Mouse (Mus musculus): ENCODE data around the gene Aamp. TPM values are rescaled to one million over a fixed set of nuclear protein-coding genes. Genes with fewer than 3 reads are reported as not detected.

The Aamp gene
- polyA plus RNA-seq, 1 experiment from 2014 or later, result 247 TPM

DNA sequence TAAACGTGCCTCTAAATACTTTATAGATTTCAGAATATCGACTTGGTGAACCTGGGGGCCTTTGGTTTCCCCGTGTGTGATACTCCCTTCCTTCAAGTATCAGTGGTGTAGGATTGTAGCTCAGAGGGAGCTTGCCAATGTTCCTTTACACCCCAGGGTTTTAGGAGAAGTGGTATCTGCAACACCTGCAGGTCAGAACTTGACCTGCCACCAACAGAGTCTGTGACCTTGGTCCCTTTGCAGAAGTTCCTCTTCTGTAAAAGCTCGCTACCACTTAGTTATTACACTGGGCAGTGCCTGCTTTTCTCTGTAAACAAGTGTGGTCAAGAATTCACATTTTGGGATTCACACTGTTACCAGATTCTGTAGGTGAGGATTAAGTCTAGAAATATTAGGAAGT is 34.4 kb downstream of the Aamp start:
- no peak for ATAC-seq (ENCODE audit: insufficient number of reproducible peaks, low FRiP score, low TSS enrichment, low read depth)
- Histone ChIP-seq H3K9ac (no peak overlapping the region), H3K9me3 (replicated peaks) (no peaks in the 10 kb centered on the region), H3K27ac (replicated peaks) (no peak overlapping the region), H3K4me2 (replicated peaks) (no peak overlapping the region), H3K27me3 (no peaks in the 10 kb centered on the region), H3K36me3 (peaks cover 51% of the 10 kb centered on the region), H3K4me1 (0 out of 2 replicates have a peak, but pooled peaks cover 11% of the 10 kb centered on the region), H3K4me3 (replicated peaks) (no peak overlapping the region)
- WGBS, result 87% methylated on average over 4 of the region's 4 CpGs

GRCm38 (mm10) chr1:74249331-74249980 is 35.1 kb downstream of the Aamp start:
- 64% methylated on average over 5 of the region's 5 CpGs for WGBS
- Histone ChIP-seq H3K27ac (replicated peaks) (peak overlapping the region; percentile 68), H3K9ac (no peak overlapping the region), H3K9me3 (replicated peaks) (no peaks in the 10 kb centered on the region), H3K27me3 (no peaks in the 10 kb centered on the region), H3K4me2 (replicated peaks) (no peak overlapping the region), H3K4me1 (0 out of 2 replicates have a peak, but pooled peaks cover 11% of the 10 kb centered on the region), H3K4me3 (replicated peaks) (no peak overlapping the region), H3K36me3 (peaks cover 46% of the 10 kb centered on the region)
- no peak for ATAC-seq (ENCODE audit: insufficient number of reproducible peaks, low FRiP score, low TSS enrichment, low read depth)

GRCm38 (mm10) chr1:74248799-74249198 is 35.7 kb downstream of the Aamp start:
- H3K4me2 ChIP-seq (replicated peaks), result no peak overlapping the region
- no peaks in the 10 kb centered on the region for H3K27me3 ChIP-seq
- peak overlapping the region; percentile 68 for H3K27ac ChIP-seq (replicated peaks)
- 35% methylated on average over 1 of the region's 1 CpGs for WGBS
- H3K9me3 ChIP-seq (replicated peaks), result no peaks in the 10 kb centered on the region
- peaks cover 40% of the 10 kb centered on the region for H3K36me3 ChIP-seq
- H3K9ac ChIP-seq, result no peak overlapping the region
- no peak for ATAC-seq (ENCODE audit: insufficient number of reproducible peaks, low FRiP score, low TSS enrichment, low read depth)
- 0 out of 2 replicates have a peak, but pooled peaks cover 11% of the 10 kb centered on the region for H3K4me1 ChIP-seq
- H3K4me3 ChIP-seq (replicated peaks), result no peak overlapping the region

DNA sequence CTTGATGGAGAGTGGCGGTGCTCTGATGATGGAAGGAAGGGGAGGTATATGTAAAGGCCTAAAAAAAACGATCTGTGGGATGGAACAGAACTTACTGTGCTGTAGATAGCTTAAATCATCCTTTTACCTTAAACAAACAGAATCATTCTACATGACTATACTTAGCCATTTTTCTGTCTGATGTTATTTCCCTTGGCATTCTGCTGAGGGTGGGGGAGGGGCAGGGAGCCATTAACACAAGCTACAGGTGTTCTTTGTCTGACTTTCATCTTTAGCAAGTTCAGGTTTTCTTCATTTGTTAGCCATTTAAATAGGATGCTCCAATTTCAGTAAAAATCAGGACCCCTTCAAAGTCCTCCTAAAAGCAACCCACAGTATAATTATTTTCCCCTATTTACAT is 39.0 kb downstream of the Aamp start:
- peaks cover 19% of the 10 kb centered on the region for H3K36me3 ChIP-seq
- no peak overlapping the region for H3K9ac ChIP-seq
- ATAC-seq (ENCODE audit: insufficient number of reproducible peaks, low FRiP score, low TSS enrichment, low read depth), result no peak
- no peaks in the 10 kb centered on the region for H3K9me3 ChIP-seq (replicated peaks)
- no peak overlapping the region for H3K4me3 ChIP-seq (replicated peaks)
- no peaks in the 10 kb centered on the region for H3K27me3 ChIP-seq
- H3K4me1 ChIP-seq, result peaks cover 17% of the 10 kb centered on the region; the same call in 1 of the 2 replicates
- no peak overlapping the region for H3K27ac ChIP-seq (replicated peaks)
- no peak overlapping the region for H3K4me2 ChIP-seq (replicated peaks)
- WGBS, result 93% methylated on average over 2 of the region's 2 CpGs

DNA sequence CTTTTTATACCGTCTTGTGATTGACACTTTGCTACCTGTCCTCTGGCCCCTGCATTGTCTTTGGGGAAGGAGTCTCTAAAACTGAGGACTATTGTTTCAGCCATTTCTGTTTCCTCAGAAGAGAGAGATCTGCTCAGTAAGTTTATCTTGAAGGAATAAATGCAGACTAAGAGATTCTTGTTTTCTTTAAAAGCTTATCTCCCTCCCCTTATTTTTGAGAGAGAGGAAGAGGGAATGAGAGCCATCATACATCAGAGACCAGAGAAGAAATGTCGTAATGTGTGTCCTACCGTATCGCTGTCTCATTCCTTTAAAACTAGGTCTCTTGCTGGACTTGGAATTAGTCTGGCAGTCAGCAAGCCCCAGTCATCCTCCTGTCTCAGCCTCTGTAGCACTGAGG is 43.7 kb downstream of the Aamp start:
- no peak overlapping the region for H3K4me3 ChIP-seq (replicated peaks)
- ATAC-seq (ENCODE audit: insufficient number of reproducible peaks, low FRiP score, low TSS enrichment, low read depth), result no peak
- H3K36me3 ChIP-seq, result 0 out of 2 replicates have a peak, but pooled peaks cover 1% of the 10 kb centered on the region
- H3K4me2 ChIP-seq (replicated peaks), result no peak overlapping the region
- peaks cover 40% of the 10 kb centered on the region for H3K4me1 ChIP-seq
- no peaks in the 10 kb centered on the region for H3K27me3 ChIP-seq
- H3K9me3 ChIP-seq (replicated peaks), result no peaks in the 10 kb centered on the region
- WGBS, result 71% methylated on average over 4 of the region's 4 CpGs
- H3K27ac ChIP-seq (replicated peaks), result peak overlapping the region; percentile 58; the same call in 1 of the 2 replicates
- no peak overlapping the region for H3K9ac ChIP-seq

- peak overlapping the region; percentile 58 for H3K27ac ChIP-seq (replicated peaks)
- 27% methylated on average over 6 of the region's 6 CpGs for WGBS
Observed at GRCm38 (mm10) chr1:74240311-74240710, 44.2 kb downstream of the Aamp start.

DNA sequence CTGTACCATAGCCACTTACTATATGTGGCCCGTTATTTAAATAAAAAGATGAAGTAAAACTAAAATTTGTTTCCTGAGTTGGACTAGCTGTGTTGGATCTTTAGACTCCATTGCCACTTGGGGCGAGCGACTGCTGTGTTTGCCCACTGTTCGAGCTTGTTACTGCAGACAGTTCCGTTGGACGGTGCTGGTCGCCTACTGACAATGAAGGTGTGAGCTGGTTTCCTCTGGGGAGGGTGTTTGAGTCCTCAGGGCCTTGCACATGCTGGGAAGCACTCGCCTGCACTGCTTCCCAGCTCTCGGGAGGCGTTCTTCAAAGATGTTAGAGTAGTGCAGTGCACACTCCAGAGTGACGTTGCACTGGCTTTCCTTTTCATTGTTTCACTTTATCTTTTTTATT is 44.9 kb downstream of the Aamp start:
- no peak overlapping the region; the same call in 1 of the 2 replicates for H3K9ac ChIP-seq
- H3K36me3 ChIP-seq, result no peaks in the 10 kb centered on the region
- no peaks in the 10 kb centered on the region for H3K27me3 ChIP-seq
- 0 out of 2 replicates have a peak overlapping the region, but pooled peaks have one; percentile 58 for H3K27ac ChIP-seq (replicated peaks)
- peaks cover 40% of the 10 kb centered on the region for H3K4me1 ChIP-seq
- ATAC-seq (ENCODE audit: insufficient number of reproducible peaks, low FRiP score, low TSS enrichment, low read depth), result no peak
- H3K4me3 ChIP-seq (replicated peaks), result 0 out of 2 replicates have a peak overlapping the region, but pooled peaks have one; percentile 4
- no peaks in the 10 kb centered on the region for H3K9me3 ChIP-seq (replicated peaks)
- 46% methylated on average over 11 of the region's 11 CpGs for WGBS
- 0 out of 2 replicates have a peak overlapping the region, but pooled peaks have one; percentile 10 for H3K4me2 ChIP-seq (replicated peaks)

More at GRCm38 (mm10) chr1:74240311-74240710, 44.2 kb downstream of the Aamp start:
- Histone ChIP-seq H3K9ac (no peak overlapping the region), H3K4me2 (replicated peaks) (no peak overlapping the region), H3K36me3 (no peaks in the 10 kb centered on the region), H3K9me3 (replicated peaks) (no peaks in the 10 kb centered on the region), H3K4me1 (peaks cover 40% of the 10 kb centered on the region), H3K27me3 (no peaks in the 10 kb centered on the region), H3K4me3 (replicated peaks) (no peak overlapping the region)
- no peak for ATAC-seq (ENCODE audit: insufficient number of reproducible peaks, low FRiP score, low TSS enrichment, low read depth)

DNA sequence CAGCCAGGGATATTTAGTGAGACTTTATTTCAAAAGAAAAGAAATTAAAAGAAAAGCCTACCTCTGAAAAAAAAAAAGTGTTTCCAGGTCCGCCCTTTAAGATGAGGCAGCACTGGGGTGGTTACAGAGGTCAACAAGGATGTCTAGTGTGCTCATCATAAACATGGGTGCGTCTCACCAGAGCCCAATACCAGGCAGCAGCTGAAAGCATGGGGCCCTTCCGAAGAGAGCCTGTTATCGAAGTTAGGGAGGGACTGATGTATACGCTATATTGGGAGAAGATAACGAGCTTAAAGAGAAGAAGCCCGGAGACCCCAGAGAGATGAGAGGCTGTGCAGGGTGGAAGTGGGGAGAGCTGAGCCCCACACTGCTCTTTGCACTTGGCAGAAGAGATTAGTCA is 45.4 kb downstream of the Aamp start:
- no peaks in the 10 kb centered on the region for H3K9me3 ChIP-seq (replicated peaks)
- H3K36me3 ChIP-seq, result no peaks in the 10 kb centered on the region
- no peak for ATAC-seq (ENCODE audit: insufficient number of reproducible peaks, low FRiP score, low TSS enrichment, low read depth)
- no peaks in the 10 kb centered on the region for H3K27me3 ChIP-seq
- H3K27ac ChIP-seq (replicated peaks), result no peak overlapping the region
- H3K4me2 ChIP-seq (replicated peaks), result peak overlapping the region; percentile 23; the same call in 1 of the 2 replicates
- 0 out of 2 replicates have a peak overlapping the region, but pooled peaks have one; percentile 4 for H3K4me3 ChIP-seq (replicated peaks)
- no peak overlapping the region; the same call in 1 of the 2 replicates for H3K9ac ChIP-seq
- H3K4me1 ChIP-seq, result peaks cover 40% of the 10 kb centered on the region
- 50% methylated on average over 7 of the region's 7 CpGs for WGBS

- Histone ChIP-seq H3K4me3 (replicated peaks) (peak overlapping the region; percentile 97), H3K4me1 (peaks cover 40% of the 10 kb centered on the region), H3K27me3 (no peaks in the 10 kb centered on the region), H3K9ac (no peak overlapping the region), H3K4me2 (replicated peaks) (peak overlapping the region; percentile 66), H3K9me3 (replicated peaks) (no peaks in the 10 kb centered on the region), H3K36me3 (no peaks in the 10 kb centered on the region), H3K27ac (replicated peaks) (peak overlapping the region; percentile 66; the same call in 1 of the 2 replicates)
- ATAC-seq (ENCODE audit: insufficient number of reproducible peaks, low FRiP score, low TSS enrichment, low read depth), result no peak
- 37% methylated on average over 1 of the region's 1 CpGs for WGBS
Observed at GRCm38 (mm10) chr1:74238136-74238535, 46.4 kb downstream of the Aamp start.

- Histone ChIP-seq H3K27ac (replicated peaks) (peak overlapping the region; percentile 66), H3K4me1 (peaks cover 40% of the 10 kb centered on the region), H3K9ac (peak overlapping the region; percentile 93), H3K36me3 (no peaks in the 10 kb centered on the region), H3K4me2 (replicated peaks) (peak overlapping the region; percentile 66), H3K27me3 (no peaks in the 10 kb centered on the region), H3K9me3 (replicated peaks) (no peaks in the 10 kb centered on the region), H3K4me3 (replicated peaks) (peak overlapping the region; percentile 97)
- ATAC-seq (ENCODE audit: insufficient number of reproducible peaks, low FRiP score, low TSS enrichment, low read depth), result no peak
- 20% methylated on average over 5 of the region's 5 CpGs for WGBS
Observed at GRCm38 (mm10) chr1:74237671-74238070, 46.9 kb downstream of the Aamp start.

DNA sequence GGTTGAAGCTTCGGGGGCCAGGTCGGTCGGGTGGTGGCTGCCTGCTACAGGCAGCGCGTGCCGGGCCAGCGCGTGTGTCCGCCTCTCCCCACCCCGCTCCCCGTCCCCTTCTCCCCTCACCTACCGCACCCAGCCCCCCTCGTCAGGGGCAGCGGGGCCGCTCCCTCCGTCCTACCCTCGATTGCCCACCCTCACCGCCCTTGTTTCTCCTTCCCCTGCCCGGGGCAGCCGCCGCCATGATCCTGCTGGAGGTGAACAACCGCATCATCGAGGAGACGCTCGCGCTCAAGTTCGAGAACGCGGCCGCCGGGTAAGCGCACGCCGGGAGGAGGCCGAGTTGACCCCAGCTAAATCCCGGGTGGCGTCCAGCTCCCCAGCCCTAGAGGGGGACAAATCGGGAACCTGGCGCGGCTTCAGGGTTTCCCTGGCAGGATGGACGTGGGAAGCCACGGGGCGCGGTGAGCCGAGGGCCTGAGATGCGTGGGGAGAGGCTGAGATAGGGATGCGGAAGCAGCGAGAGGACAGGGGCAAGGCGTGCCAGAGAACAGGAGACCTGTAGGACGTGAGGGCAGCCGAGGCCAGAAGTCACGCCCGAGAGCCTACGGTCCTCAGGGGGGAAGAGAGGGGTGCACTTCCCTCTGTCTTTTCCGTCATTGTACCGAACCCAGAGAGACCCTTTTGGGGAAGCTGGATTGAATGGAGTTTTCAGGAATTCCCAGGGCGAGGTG is 47.8 kb downstream of the Aamp start:
- ATAC-seq (ENCODE audit: insufficient number of reproducible peaks, low FRiP score, low TSS enrichment, low read depth), result peak; percentile 74; the same call in 1 of the 2 replicates
- Histone ChIP-seq H3K36me3 (no peaks in the 10 kb centered on the region), H3K9me3 (replicated peaks) (no peaks in the 10 kb centered on the region), H3K4me3 (replicated peaks) (peak overlapping the region; percentile 97), H3K27me3 (no peaks in the 10 kb centered on the region), H3K4me2 (replicated peaks) (peak overlapping the region; percentile 66), H3K27ac (replicated peaks) (peak overlapping the region; percentile 91), H3K9ac (peak overlapping the region; percentile 93), H3K4me1 (peaks cover 40% of the 10 kb centered on the region)
- WGBS, result under 1% methylated on average over 44 of the region's 57 CpGs

Data from embryonic facial prominence, embryonic 15.5 days (tissue).